Mouse (Mus musculus) liver, embryonic 15.5 days (tissue): ENCODE data around the gene Irgm1. TPM values are rescaled to one million over a fixed set of nuclear protein-coding genes. Genes with fewer than 3 reads are reported as not detected.
A peak's percentile ranks its signal among the peaks of the same experiment; 100 is the strongest.
"Not testable (repeated sequence)": the region's sequence is repeated elsewhere in the genome, so short reads cannot be mapped to it uniquely, and the experiment has no call there.

Experiments used
- ATAC-seq: fragments of 200-750 bp; cut with Nextera tagmentation; 2 replicates; pipeline ENCODE4 v1.8.0; 2017; ENCODE audit warnings: moderate number of reproducible peaks, mild to moderate bottlenecking, moderate library complexity; ENCODE audit not compliant: insufficient read depth
- H3K27ac ChIP-seq: fragments of 300-500 bp; sonication (generic); replicated peaks from 2 replicates; pipeline ENCODE4 v1.5.1; 2015; ENCODE audit warnings: mild to moderate bottlenecking, inconsistent platforms
- H3K27me3 ChIP-seq: fragments of 300-500 bp; sonication (generic); 2 replicates; pipeline ENCODE4 v1.6.1; 2015; ENCODE audit warnings: mild to moderate bottlenecking, inconsistent platforms
- H3K36me3 ChIP-seq: fragments of 300-500 bp; sonication (generic); replicated peaks from 2 replicates; pipeline ENCODE4 v1.6.1; 2015; ENCODE audit warnings: moderate library complexity, mild to moderate bottlenecking, inconsistent platforms
- H3K4me1 ChIP-seq: fragments of 300-500 bp; sonication (generic); replicated peaks from 2 replicates; pipeline ENCODE4 v1.6.1; 2015; ENCODE audit warnings: inconsistent platforms
- H3K4me2 ChIP-seq: fragments of 300-500 bp; sonication (generic); 2 replicates; pipeline ENCODE4 v1.6.1; 2015; ENCODE audit warnings: moderate library complexity, mild to moderate bottlenecking, inconsistent platforms
- H3K4me3 ChIP-seq: fragments of 300-500 bp; sonication (generic); replicated peaks from 2 replicates; pipeline ENCODE4 v1.5.1; 2015; ENCODE audit warnings: mild to moderate bottlenecking, inconsistent platforms
- H3K9ac ChIP-seq: fragments of 300-500 bp; sonication (generic); 2 replicates; pipeline ENCODE4 v1.6.1; 2015; ENCODE audit warnings: moderate library complexity, mild to moderate bottlenecking, inconsistent platforms
- H3K9me3 ChIP-seq: fragments of 300-500 bp; sonication (generic); replicated peaks from 2 replicates; pipeline ENCODE4 v1.6.1; 2016; ENCODE audit warnings: inconsistent platforms
- WGBS: fragments of 180-500 bp; shearing (Covaris S2); methylation state at CpG from one replicate; pipeline ENCODE4 v1.1.7; 2015; ENCODE audit warnings: mixed read lengths; ENCODE audit not compliant: insufficient replicate concordance; 5-methylcytosine and 5-hydroxymethylcytosine counted together
- polyA plus RNA-seq: library from polyadenylated mRNA; unstranded; fragments of >200 nt; fragmentation: Nextera tagmentation; extraction: Ambion mirVana; gene quantifications from 2 replicates; pipeline ENCODE4 v1.2.1, GENCODE M21; 2015

Irgm1 gene
- polyA plus RNA-seq, result 19.2 and 20.4 TPM in 2 replicates

GRCm38 (mm10) chr11:48871201-48871772 lies at the start of gene Irgm1:
TSS of gene Irgm1 (minus strand) at chr11:48871683.
- Histone ChIP-seq H3K9ac (peak within 1 kb of the TSS; percentile 74), H3K27ac (peak within 1 kb of the TSS; percentile 90), H3K4me3 (peak within 1 kb of the TSS; percentile 71), H3K36me3 (peaks cover 15% of the 10 kb centered on the region), H3K4me1 (peaks cover 67% of the 10 kb centered on the region), H3K27me3 (no peaks in the 10 kb centered on the region), H3K4me2 (peak within 1 kb of the TSS; percentile 89), H3K9me3 (no peaks in the 10 kb centered on the region)
- WGBS, result 0% methylated on average over 19 of the region's 19 CpGs
- peak; percentile 45 for ATAC-seq

GRCm38 (mm10) chr11:48918380-48918779 lies 46.9 kb upstream of the Irgm1 start:
- Histone ChIP-seq H3K27ac (no peak overlapping the region), H3K4me1 (no peaks in the 10 kb centered on the region), H3K36me3 (no peaks in the 10 kb centered on the region), H3K27me3 (no peaks in the 10 kb centered on the region), H3K9me3 (no peaks in the 10 kb centered on the region), H3K9ac (no peak overlapping the region), H3K4me3 (no peak overlapping the region), H3K4me2 (no peak overlapping the region)
- 66% methylated on average over 3 of the region's 3 CpGs for WGBS
- ATAC-seq, result no peak

DNA sequence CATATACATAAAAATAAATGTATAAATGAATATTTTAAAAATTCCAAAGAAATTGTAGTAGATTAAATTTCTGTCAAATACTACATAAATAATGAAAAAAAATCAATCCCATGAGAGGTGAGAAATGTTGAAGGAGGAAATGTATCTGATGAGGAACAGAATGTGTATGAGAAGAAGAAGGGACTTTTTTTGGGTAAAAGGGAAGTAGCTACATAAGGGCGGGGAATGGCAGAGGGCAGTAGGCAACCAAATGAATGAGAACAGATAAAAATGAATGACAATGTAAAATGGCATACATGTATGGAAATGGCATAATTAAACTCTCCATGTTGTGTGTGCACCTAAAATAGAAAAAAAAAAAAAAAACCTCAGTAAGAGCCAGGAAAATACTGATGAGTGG lies 42.1 kb upstream of the Irgm1 start:
- no peak for ATAC-seq
- no peak overlapping the region for H3K27ac ChIP-seq
- no peak overlapping the region for H3K4me3 ChIP-seq
- no peak overlapping the region for H3K9ac ChIP-seq
- no peak overlapping the region for H3K4me2 ChIP-seq
- no peaks in the 10 kb centered on the region for H3K9me3 ChIP-seq
- WGBS, result 60% methylated on average over 1 of the region's 1 CpGs
- no peaks in the 10 kb centered on the region for H3K4me1 ChIP-seq
- no peaks in the 10 kb centered on the region for H3K36me3 ChIP-seq
- no peaks in the 10 kb centered on the region for H3K27me3 ChIP-seq

DNA sequence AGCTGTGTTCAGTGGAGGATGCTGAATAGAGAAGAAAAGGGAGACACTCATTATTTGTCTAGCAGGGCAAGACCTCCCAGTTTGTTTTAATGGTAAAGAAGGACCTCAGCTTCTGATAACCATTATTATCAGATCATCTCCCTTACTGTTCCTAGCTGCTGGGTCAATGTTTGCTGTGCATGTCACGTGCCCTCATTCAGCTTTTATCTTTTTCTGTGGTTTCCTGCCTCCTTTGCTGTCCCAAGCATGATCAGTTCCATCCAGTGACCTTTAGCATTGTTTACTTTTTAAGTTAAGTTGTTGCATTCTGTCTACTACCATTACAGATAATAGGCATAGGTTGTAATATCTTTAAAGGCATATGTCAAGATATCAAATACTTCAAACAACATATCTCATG lies 37.0 kb upstream of the Irgm1 start:
- Histone ChIP-seq H3K9ac (no peak overlapping the region), H3K4me1 (peaks cover 7% of the 10 kb centered on the region; the same call in 1 of the 2 replicates), H3K36me3 (no peaks in the 10 kb centered on the region), H3K27me3 (no peaks in the 10 kb centered on the region), H3K27ac (no peak overlapping the region), H3K4me3 (no peak overlapping the region), H3K9me3 (no peaks in the 10 kb centered on the region), H3K4me2 (no peak overlapping the region)
- WGBS, result 0% methylated on average over 1 of the region's 1 CpGs
- no peak for ATAC-seq

- ATAC-seq, result no peak
- Histone ChIP-seq H3K27ac (0 out of 2 replicates have a peak within 1 kb of the TSS, but pooled peaks have one; percentile 31), H3K4me3 (no peak within 1 kb of the TSS)
Observed at GRCm38 (mm10) chr11:48902021-48902420, 30.5 kb upstream of the Irgm1 start, which contains the start of gene Gm5431. TSS of gene Gm5431 (minus strand) at chr11:48902214.

GRCm38 (mm10) chr11:48901567-48901930 lies 30.1 kb upstream of the Irgm1 start:
- H3K4me1 ChIP-seq, H3K9ac ChIP-seq, H3K4me2 ChIP-seq, ATAC-seq, H3K27me3 ChIP-seq, H3K4me3 ChIP-seq, H3K9me3 ChIP-seq, H3K36me3 ChIP-seq: not testable (repeated sequence)
- 43% methylated on average over 1 of the region's 1 CpGs for WGBS
- 0 out of 2 replicates have a peak overlapping the region, but pooled peaks have one; percentile 31 for H3K27ac ChIP-seq

More at GRCm38 (mm10) chr11:48902021-48902420, 30.5 kb upstream of the Irgm1 start, which contains the start of gene Gm5431:
- Histone ChIP-seq H3K4me2 (no peak within 1 kb of the TSS), H3K4me1 (no peaks in the 10 kb centered on the region), H3K36me3 (no peaks in the 10 kb centered on the region), H3K9ac (no peak within 1 kb of the TSS), H3K27me3 (no peaks in the 10 kb centered on the region), H3K9me3 (no peaks in the 10 kb centered on the region)
- WGBS, result 42% methylated on average over 2 of the region's 2 CpGs

GRCm38 (mm10) chr11:48900654-48901566 lies 29.4 kb upstream of the Irgm1 start:
- not testable (repeated sequence) for H3K27ac ChIP-seq, H3K36me3 ChIP-seq, H3K9ac ChIP-seq, H3K4me3 ChIP-seq, H3K9me3 ChIP-seq, H3K27me3 ChIP-seq, H3K4me1 ChIP-seq, ATAC-seq, H3K4me2 ChIP-seq
- 36% methylated on average over 6 of the region's 6 CpGs for WGBS

GRCm38 (mm10) chr11:48898812-48899431 lies 27.4 kb upstream of the Irgm1 start:
- Histone ChIP-seq H3K9ac (no peak overlapping the region), H3K9me3 (no peaks in the 10 kb centered on the region), H3K27ac (no peak overlapping the region), H3K36me3 (no peaks in the 10 kb centered on the region), H3K4me2 (no peak overlapping the region), H3K27me3 (no peaks in the 10 kb centered on the region), H3K4me3 (no peak overlapping the region), H3K4me1 (no peaks in the 10 kb centered on the region)
- WGBS, result 46% methylated on average over 2 of the region's 2 CpGs
- no peak for ATAC-seq

DNA sequence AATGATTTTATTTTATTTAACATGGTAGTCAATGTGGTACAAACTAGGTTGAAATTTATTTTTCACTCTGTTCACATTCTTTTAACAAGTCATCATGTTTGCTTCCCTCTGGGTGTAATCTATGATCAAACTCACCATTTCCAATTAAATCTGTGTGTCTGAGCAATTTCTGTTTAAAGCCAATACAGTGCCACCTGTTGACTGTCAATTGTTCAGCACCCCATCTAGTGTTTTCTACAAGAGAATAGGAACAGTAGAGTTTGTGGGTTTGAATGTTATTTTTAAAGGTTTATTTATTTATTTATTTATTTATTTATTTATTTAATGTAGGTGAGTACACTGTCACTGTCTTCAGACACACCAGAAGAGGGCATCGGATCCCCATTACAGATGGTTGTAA lies 5.2 kb upstream of the Irgm1 start:
- H3K4me2 ChIP-seq, result no peak overlapping the region
- peaks cover 33% of the 10 kb centered on the region for H3K4me1 ChIP-seq
- H3K36me3 ChIP-seq, result no peaks in the 10 kb centered on the region
- H3K9me3 ChIP-seq, result no peaks in the 10 kb centered on the region
- H3K9ac ChIP-seq, result no peak overlapping the region
- ATAC-seq, result no peak
- WGBS, result 89% methylated on average over 1 of the region's 1 CpGs
- no peak overlapping the region for H3K27ac ChIP-seq
- no peaks in the 10 kb centered on the region for H3K27me3 ChIP-seq
- H3K4me3 ChIP-seq, result no peak overlapping the region

DNA sequence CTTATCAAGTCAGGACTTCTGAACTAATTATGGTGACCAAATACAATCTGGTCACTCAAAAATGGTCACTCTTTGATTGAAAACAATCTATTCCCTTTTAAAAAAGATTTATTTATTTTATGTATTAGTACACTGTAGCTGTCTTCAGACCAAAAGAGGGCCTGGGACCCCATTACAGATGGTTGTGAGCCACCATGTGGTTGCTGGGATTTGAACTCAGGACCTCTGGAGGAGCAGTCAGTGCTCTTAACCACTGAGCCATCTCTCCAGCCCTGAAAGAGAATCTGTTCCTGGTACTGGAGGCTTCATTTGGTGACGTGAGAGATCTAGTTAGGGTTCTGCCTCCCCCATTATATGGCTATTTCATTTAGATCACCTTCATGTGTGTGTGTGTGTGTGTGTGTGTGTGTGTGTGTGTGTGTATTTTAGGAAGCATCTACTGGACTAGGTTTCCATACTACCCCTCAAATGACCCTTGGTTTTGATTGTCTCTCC lies 3.9 kb upstream of the Irgm1 start:
- WGBS, result 69% methylated on average over 1 of the region's 1 CpGs
- not testable (repeated sequence) for H3K9ac ChIP-seq, H3K9me3 ChIP-seq, H3K4me3 ChIP-seq, H3K4me2 ChIP-seq, H3K27me3 ChIP-seq, H3K36me3 ChIP-seq, H3K27ac ChIP-seq, ATAC-seq
- H3K4me1 ChIP-seq, result peaks cover 40% of the 10 kb centered on the region

GRCm38 (mm10) chr11:48874465-48874864 lies 3.0 kb upstream of the Irgm1 start:
- Histone ChIP-seq H3K27ac (peak overlapping the region; percentile 90), H3K36me3 (no peaks in the 10 kb centered on the region), H3K4me1 (peaks cover 48% of the 10 kb centered on the region), H3K9me3 (no peaks in the 10 kb centered on the region), H3K27me3 (no peaks in the 10 kb centered on the region), H3K9ac (no peak overlapping the region), H3K4me2 (peak overlapping the region; percentile 89), H3K4me3 (no peak overlapping the region)
- ATAC-seq, result no peak
- 0% methylated on average over 4 of the region's 4 CpGs for WGBS
